Mouse (Mus musculus) midbrain, embryonic 14.5 days (tissue): ENCODE results near the gene Krtap6-1. TPM values are rescaled to one million over a fixed set of nuclear protein-coding genes. Genes with fewer than 3 reads are reported as not detected.
"Not testable (repeated sequence)": the region's sequence is repeated elsewhere in the genome, so short reads cannot be mapped to it uniquely, and the experiment has no call there.

Experiments
- ATAC-seq: fragments of 200-750 bp; cut with Nextera tagmentation; 2 replicates; pipeline ENCODE4 v1.8.0; 2017; ENCODE audit warnings: moderate number of reproducible peaks, moderate library complexity; ENCODE audit not compliant: low FRiP score, low TSS enrichment
- DNase-seq: peaks from one replicate; pipeline ENCODE4 v3.0.0-alpha.2; 2015
- H3K27ac ChIP-seq: fragments of 300-500 bp; sonication (generic); replicated peaks from 2 replicates; pipeline ENCODE4 v1.5.1; 2014; ENCODE audit warnings: mild to moderate bottlenecking, low read depth, low read length, moderate library complexity
- H3K27me3 ChIP-seq: fragments of 300-500 bp; sonication (generic); 2 replicates; pipeline ENCODE4 v1.6.1; 2014; ENCODE audit warnings: low read length, control low read depth, mixed read lengths; ENCODE audit not compliant: control insufficient read depth, insufficient read depth
- H3K36me3 ChIP-seq: fragments of 300-500 bp; sonication (generic); 2 replicates; pipeline ENCODE4 v1.6.1; 2014; ENCODE audit warnings: low read length, control low read depth; ENCODE audit not compliant: control insufficient read depth, insufficient read depth
- H3K4me1 ChIP-seq: fragments of 300-500 bp; sonication (generic); 2 replicates; pipeline ENCODE4 v1.6.1; 2014; ENCODE audit warnings: mild to moderate bottlenecking, antibody characterized with exemption, low read length, control low read depth; ENCODE audit not compliant: control insufficient read depth, insufficient read depth
- H3K4me2 ChIP-seq: fragments of 300-500 bp; sonication (generic); 2 replicates; pipeline ENCODE4 v1.6.1; 2014; ENCODE audit warnings: mild to moderate bottlenecking, low read length, moderate library complexity
- H3K4me3 ChIP-seq: fragments of 300-500 bp; sonication (generic); replicated peaks from 2 replicates; pipeline ENCODE4 v1.5.1; 2014; ENCODE audit warnings: low read depth, low read length
- H3K9ac ChIP-seq: fragments of 300-500 bp; sonication (generic); replicated peaks from 2 replicates; pipeline ENCODE4 v1.6.1; 2014; ENCODE audit warnings: mild to moderate bottlenecking, low read length, moderate library complexity
- H3K9me3 ChIP-seq: fragments of 300-500 bp; sonication (generic); 2 replicates; pipeline ENCODE4 v1.6.1; 2016; ENCODE audit warnings: low read length, control low read depth, mixed read lengths; ENCODE audit not compliant: control insufficient read depth
- WGBS: fragments of 180-500 bp; shearing (Covaris S2); extraction: QIAGEN DNeasy Blood & Tissue Kit; methylation state at CpG from one replicate; pipeline ENCODE4 v1.1.7; 2014; 5-methylcytosine and 5-hydroxymethylcytosine counted together
- polyA plus RNA-seq: library from polyadenylated mRNA; unstranded; fragments of >200 nt; fragmentation: Nextera tagmentation; extraction: Ambion mirVana; gene quantifications from 2 replicates; pipeline ENCODE4 v1.2.1, GENCODE M21; 2014

Gene Krtap6-1
- not detected in 2 replicates for polyA plus RNA-seq

GRCm38 (mm10) chr16:89031399-89031798, at the start of gene Krtap6-1:
TSS of gene Krtap6-1 (plus strand) at chr16:89031699.
- not testable (repeated sequence) for H3K36me3 ChIP-seq, H3K4me1 ChIP-seq, ATAC-seq, H3K27me3 ChIP-seq, H3K27ac ChIP-seq, H3K9ac ChIP-seq, H3K4me3 ChIP-seq, H3K9me3 ChIP-seq, DNase-seq, H3K4me2 ChIP-seq
- WGBS, result 95% methylated on average over 3 of the region's 3 CpGs

GRCm38 (mm10) chr16:89010659-89011058, 20.8 kb upstream of the Krtap6-1 start, which contains the start of gene Krtap22-2:
TSS of gene Krtap22-2 (minus strand) at chr16:89010759.
- Histone ChIP-seq H3K9me3 (no peaks in the 10 kb centered on the region), H3K4me2 (no peak within 1 kb of the TSS), H3K27ac (no peak within 1 kb of the TSS), H3K4me1 (no peaks in the 10 kb centered on the region), H3K9ac (no peak within 1 kb of the TSS), H3K36me3 (no peaks in the 10 kb centered on the region), H3K4me3 (no peak within 1 kb of the TSS), H3K27me3 (no peaks in the 10 kb centered on the region)
- no peak for ATAC-seq
- DNase-seq, result no peak
- 81% methylated on average over 5 of the region's 5 CpGs for WGBS

- Histone ChIP-seq H3K9me3 (no peaks in the 10 kb centered on the region), H3K27ac (no peak overlapping the region), H3K4me2 (no peak overlapping the region), H3K4me3 (no peak overlapping the region), H3K36me3 (no peaks in the 10 kb centered on the region), H3K4me1 (no peaks in the 10 kb centered on the region), H3K27me3 (no peaks in the 10 kb centered on the region), H3K9ac (no peak overlapping the region)
- ATAC-seq, result no peak
- WGBS, result 99% methylated on average over 3 of the region's 3 CpGs
- DNase-seq, result no peak
These were observed 17.5 kb upstream of the Krtap6-1 start for GRCm38 (mm10) chr16:89013973-89014372.

GRCm38 (mm10) chr16:89014984-89015383, 16.5 kb upstream of the Krtap6-1 start, which contains the start of gene Gm10229:
TSS of gene Gm10229 (plus strand) at chr16:89015284.
- not testable (repeated sequence) for H3K27ac ChIP-seq, H3K4me3 ChIP-seq, H3K27me3 ChIP-seq, DNase-seq, H3K9me3 ChIP-seq, H3K4me1 ChIP-seq, H3K36me3 ChIP-seq, ATAC-seq, H3K9ac ChIP-seq, H3K4me2 ChIP-seq
- WGBS, result 96% methylated on average over 1 of the region's 3 CpGs

DNA sequence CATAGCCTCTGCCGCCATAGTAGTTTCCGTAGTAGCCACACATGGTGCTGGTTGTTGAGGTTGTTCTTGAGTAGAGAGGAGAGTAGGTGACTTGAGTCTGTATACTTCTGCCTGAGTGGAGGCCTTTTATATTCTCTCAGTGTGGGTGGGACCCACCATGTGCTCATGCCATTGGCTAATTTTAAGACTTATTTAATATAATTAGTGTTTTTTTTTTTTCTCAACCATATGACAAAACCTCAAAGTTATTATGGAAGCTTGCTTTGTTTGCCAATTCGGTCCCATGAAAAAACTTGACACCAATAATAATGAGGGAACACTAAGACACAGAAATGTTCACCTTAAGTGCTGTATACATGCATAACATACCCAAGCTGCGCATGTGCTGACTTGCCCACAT, 9.9 kb downstream of the Krtap6-1 start, which contains the start of gene Gm10228:
Gm10228 (minus strand) TSS at position 101 of the 400 bp plus-strand sequence.
- ATAC-seq, H3K4me1 ChIP-seq, H3K27me3 ChIP-seq, H3K9ac ChIP-seq, H3K4me2 ChIP-seq, DNase-seq, H3K27ac ChIP-seq, H3K4me3 ChIP-seq, H3K9me3 ChIP-seq, H3K36me3 ChIP-seq: not testable (repeated sequence)
- WGBS, result 97% methylated on average over 2 of the region's 4 CpGs

DNA sequence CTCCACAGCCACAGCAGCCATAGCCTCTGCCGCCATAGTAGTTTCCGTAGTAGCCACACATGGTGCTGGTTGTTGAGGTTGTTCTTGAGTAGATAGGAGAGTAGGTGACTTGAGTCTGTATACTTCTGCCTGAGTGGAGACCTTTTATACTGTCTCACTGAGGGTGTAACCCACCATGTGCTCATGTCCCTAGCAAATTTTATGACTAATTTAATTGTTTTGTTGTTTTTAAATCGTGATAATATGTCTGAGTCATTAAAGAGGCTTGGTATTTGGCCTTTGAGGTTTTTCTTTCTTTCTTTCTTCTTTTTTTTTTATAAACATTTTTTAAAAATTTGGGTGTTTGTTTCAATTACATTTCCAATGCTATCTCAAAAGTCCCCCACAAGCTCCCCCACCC, 16.3 kb downstream of the Krtap6-1 start, which contains the start of gene Krtap6-5:
Krtap6-5 (minus strand) TSS at position 101 of the 400 bp plus-strand sequence.
- no peaks in the 10 kb centered on the region for H3K4me1 ChIP-seq
- no peak for ATAC-seq
- 96% methylated on average over 3 of the region's 3 CpGs for WGBS

DNA sequence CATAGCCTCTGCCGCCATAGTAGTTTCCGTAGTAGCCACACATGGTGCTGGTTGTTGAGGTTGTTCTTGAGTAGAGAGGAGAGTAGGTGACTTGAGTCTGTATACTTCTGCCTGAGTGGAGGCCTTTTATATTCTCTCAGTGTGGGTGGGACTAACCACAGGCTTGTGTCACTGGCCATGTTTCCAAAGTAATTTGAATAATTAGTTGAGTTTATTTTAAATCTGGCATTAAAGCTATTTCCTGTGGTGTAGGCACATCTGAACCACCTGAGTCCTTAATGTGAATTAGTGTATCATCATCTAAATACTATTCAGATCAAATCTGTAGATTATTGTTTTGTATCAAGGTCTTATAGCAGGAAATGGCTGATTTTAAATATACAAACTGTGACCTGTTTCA, 32.4 kb downstream of the Krtap6-1 start, which contains the start of gene 1110025L11Rik:
1110025L11Rik (minus strand) TSS at position 101 of the 400 bp plus-strand sequence.
- not testable (repeated sequence) for H3K4me1 ChIP-seq, H3K4me3 ChIP-seq, H3K27me3 ChIP-seq, H3K27ac ChIP-seq, ATAC-seq, H3K9me3 ChIP-seq, H3K4me2 ChIP-seq, H3K9ac ChIP-seq, DNase-seq, H3K36me3 ChIP-seq
- WGBS, result no CpG with 5 or more reads among the region's 2 CpGs

More for the DNA sequence above, 16.3 kb downstream of the Krtap6-1 start, which contains the start of gene Krtap6-5:
- H3K4me3 ChIP-seq, result no peak within 1 kb of the TSS
- H3K27me3 ChIP-seq, result no peaks in the 10 kb centered on the region
- no peaks in the 10 kb centered on the region for H3K9me3 ChIP-seq
- DNase-seq, result no peak
- H3K27ac ChIP-seq, result no peak within 1 kb of the TSS
- H3K9ac ChIP-seq, result no peak within 1 kb of the TSS
- H3K36me3 ChIP-seq, result no peaks in the 10 kb centered on the region
- no peak within 1 kb of the TSS for H3K4me2 ChIP-seq

GRCm38 (mm10) chr16:89071041-89071440, 39.5 kb downstream of the Krtap6-1 start:
- not testable (repeated sequence) for ATAC-seq, H3K9ac ChIP-seq, H3K36me3 ChIP-seq, H3K27me3 ChIP-seq, H3K4me2 ChIP-seq, H3K4me1 ChIP-seq, H3K27ac ChIP-seq, H3K4me3 ChIP-seq, H3K9me3 ChIP-seq
- peak; percentile 13 for DNase-seq
- WGBS, result 79% methylated on average over 2 of the region's 2 CpGs
